Mouse (Mus musculus) forebrain, embryonic 11.5 days (tissue): ENCODE results near the gene Junb. TPM values are rescaled to one million over a fixed set of nuclear protein-coding genes. Genes with fewer than 3 reads are reported as not detected.

Source experiments
- ATAC-seq: fragments of 200-750 bp; cut with Nextera tagmentation; replicated peaks from 2 replicates; pipeline ENCODE4 v1.8.0; 2017; ENCODE audit warnings: moderate TSS enrichment; ENCODE audit not compliant: low FRiP score
- DNase-seq: peaks from one replicate; pipeline ENCODE4 v3.0.0-alpha.2; 2017; ENCODE audit warnings: low spot score
- H3K27ac ChIP-seq: fragments of 300-500 bp; sonication (generic); 2 replicates; pipeline ENCODE4 v1.5.1; 2014; ENCODE audit warnings: low read depth, low read length
- H3K27me3 ChIP-seq: fragments of 300-500 bp; sonication (generic); 2 replicates; pipeline ENCODE4 v1.6.1; 2014; ENCODE audit warnings: mild to moderate bottlenecking, low read length, mixed read lengths; ENCODE audit not compliant: control insufficient read depth, insufficient read depth
- H3K36me3 ChIP-seq: fragments of 300-500 bp; sonication (generic); 2 replicates; pipeline ENCODE4 v1.6.1; 2014; ENCODE audit warnings: mild to moderate bottlenecking, low read length, moderate library complexity, mixed read lengths; ENCODE audit not compliant: control insufficient read depth, insufficient read depth
- H3K4me1 ChIP-seq: fragments of 300-500 bp; sonication (generic); replicated peaks from 2 replicates; pipeline ENCODE4 v1.6.1; 2014; ENCODE audit warnings: low read length, mixed read lengths; ENCODE audit not compliant: control insufficient read depth, insufficient read depth
- H3K4me2 ChIP-seq: fragments of 300-500 bp; sonication (generic); 2 replicates; pipeline ENCODE4 v1.6.1; 2014; ENCODE audit warnings: low read depth, mild to moderate bottlenecking, low read length, moderate library complexity, mixed read lengths; ENCODE audit not compliant: severe bottlenecking
- H3K4me3 ChIP-seq: fragments of 300-500 bp; sonication (generic); 2 replicates; pipeline ENCODE4 v1.5.1; 2014; ENCODE audit warnings: low read depth, low read length
- H3K9ac ChIP-seq: fragments of 300-500 bp; sonication (generic); 2 replicates; pipeline ENCODE4 v1.6.1; 2014; ENCODE audit warnings: low read length
- H3K9me3 ChIP-seq: fragments of 300-500 bp; sonication (generic); 2 replicates; pipeline ENCODE4 v1.6.1; 2016; ENCODE audit warnings: low read length, mixed read lengths; ENCODE audit not compliant: control insufficient read depth
- WGBS: fragments of 180-500 bp; shearing (Covaris S2); extraction: QIAGEN DNeasy Blood & Tissue Kit; methylation state at CpG from one replicate; pipeline ENCODE4 v1.1.7; 2014; 5-methylcytosine and 5-hydroxymethylcytosine counted together
- polyA plus RNA-seq: library from polyadenylated mRNA; unstranded; fragments of >200 nt; fragmentation: Nextera tagmentation; extraction: Ambion mirVana; gene quantifications from 2 replicates; pipeline ENCODE4 v1.2.1, GENCODE M21; 2014

Gene Junb
- polyA plus RNA-seq: 5.2 and 5.8 TPM in 2 replicates

DNA sequence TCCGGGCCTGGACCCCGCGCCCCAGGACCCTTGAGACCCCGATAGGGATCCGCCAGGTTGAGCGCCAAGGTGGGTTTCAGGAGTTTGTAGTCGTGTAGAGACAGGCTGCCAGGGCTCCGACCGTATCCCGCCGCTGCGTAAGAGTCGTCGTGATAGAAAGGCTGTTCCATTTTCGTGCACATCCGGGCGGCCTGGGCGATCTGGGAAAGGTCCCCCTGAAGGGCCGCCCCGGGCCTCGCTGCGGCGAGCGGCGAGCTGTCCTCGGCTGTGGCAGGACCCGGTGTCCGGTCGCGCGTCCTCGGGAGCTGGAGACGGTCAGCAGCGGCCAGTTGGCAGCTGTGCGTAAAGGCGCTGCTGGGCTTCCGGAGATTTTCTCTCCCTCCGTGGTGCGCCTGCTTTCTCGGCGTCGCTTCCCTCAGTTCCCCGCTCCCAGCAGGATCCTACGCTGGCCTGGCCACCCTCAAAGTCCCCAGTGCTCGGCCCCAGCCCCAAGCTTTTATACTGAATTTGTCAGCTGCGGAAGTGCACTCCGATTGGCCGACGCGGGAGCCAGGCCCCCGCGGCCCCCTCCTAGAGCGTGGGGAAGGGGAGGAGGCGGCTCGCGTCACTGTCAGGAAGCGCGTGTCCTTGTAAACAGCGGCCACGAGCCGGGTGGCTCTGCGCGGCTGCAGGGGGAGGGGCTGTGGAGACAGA lies at the start of gene Junb:
Junb (minus strand) TSS at position 471 of the 693 bp plus-strand sequence.
- Histone ChIP-seq H3K9me3 (no peaks in the 10 kb centered on the region), H3K36me3 (no peaks in the 10 kb centered on the region), H3K27ac (no peak within 1 kb of the TSS), H3K4me1 (peaks cover 32% of the 10 kb centered on the region), H3K4me3 (peak within 1 kb of the TSS; percentile 40), H3K9ac (peak within 1 kb of the TSS; percentile 45), H3K27me3 (peaks cover 40% of the 10 kb centered on the region), H3K4me2 (peak within 1 kb of the TSS; percentile 97)
- DNase-seq (peak; percentile 89), ATAC-seq (peak; percentile 31)
- under 1% methylated on average over 63 of the region's 63 CpGs for WGBS

DNA sequence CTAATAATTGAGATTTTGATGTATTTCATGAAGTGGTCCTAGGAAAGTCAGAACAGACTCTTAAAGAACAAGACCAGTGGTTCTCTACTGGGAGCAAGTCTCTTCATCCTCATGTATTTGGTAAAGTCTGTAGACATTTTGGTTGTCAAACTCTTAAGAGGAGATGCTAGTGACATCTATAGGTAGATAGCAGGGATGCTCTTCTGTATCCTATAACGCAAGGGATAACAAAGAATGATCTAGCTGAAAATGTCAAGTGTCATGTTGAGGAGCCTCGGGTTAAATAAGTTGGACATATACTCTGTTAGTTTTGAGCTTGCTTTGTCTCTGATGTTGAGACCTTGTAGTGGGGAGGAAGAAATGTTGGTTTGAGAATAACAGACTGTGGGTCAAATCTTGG lies 49.4 kb upstream of the Junb start:
- no peaks in the 10 kb centered on the region for H3K9me3 ChIP-seq
- H3K36me3 ChIP-seq: peaks cover 15% of the 10 kb centered on the region; the same call in 1 of the 2 replicates
- H3K9ac ChIP-seq: peak overlapping the region; percentile 99
- DNase-seq (no peak), ATAC-seq (no peak)
- no peak overlapping the region for H3K27ac ChIP-seq
- peak overlapping the region; percentile 80 for H3K4me2 ChIP-seq
- peak overlapping the region; percentile 98 for H3K4me3 ChIP-seq
- H3K4me1 ChIP-seq: peaks cover 18% of the 10 kb centered on the region
- H3K27me3 ChIP-seq: no peaks in the 10 kb centered on the region
- WGBS: 25% methylated on average over 2 of the region's 2 CpGs

DNA sequence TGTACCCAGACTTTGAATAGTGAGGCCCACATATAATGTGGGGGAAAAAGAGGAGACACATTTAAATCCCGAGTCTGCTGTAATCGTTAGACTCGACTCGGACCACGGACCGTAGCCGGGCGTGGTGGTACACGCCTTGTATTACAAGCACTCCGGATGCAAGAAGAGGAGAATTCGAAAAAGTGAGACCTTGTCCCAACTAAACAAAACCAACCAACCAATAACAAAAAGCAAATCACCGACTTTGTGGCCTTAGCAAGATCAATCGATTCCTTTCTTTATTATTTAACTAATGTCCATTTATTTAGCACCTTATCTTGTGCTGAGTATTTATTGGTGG lies 49.0 kb upstream of the Junb start:
- Histone ChIP-seq H3K27me3 (no peaks in the 10 kb centered on the region), H3K4me2 (peak overlapping the region; percentile 80), H3K4me1 (peaks cover 18% of the 10 kb centered on the region), H3K27ac (peak overlapping the region; percentile 81; the same call in 1 of the 2 replicates), H3K9ac (peak overlapping the region; percentile 99), H3K4me3 (peak overlapping the region; percentile 98), H3K36me3 (peaks cover 15% of the 10 kb centered on the region; the same call in 1 of the 2 replicates), H3K9me3 (no peaks in the 10 kb centered on the region)
- DNase-seq (no peak), ATAC-seq (no peak)
- 1% methylated on average over 13 of the region's 13 CpGs for WGBS

DNA sequence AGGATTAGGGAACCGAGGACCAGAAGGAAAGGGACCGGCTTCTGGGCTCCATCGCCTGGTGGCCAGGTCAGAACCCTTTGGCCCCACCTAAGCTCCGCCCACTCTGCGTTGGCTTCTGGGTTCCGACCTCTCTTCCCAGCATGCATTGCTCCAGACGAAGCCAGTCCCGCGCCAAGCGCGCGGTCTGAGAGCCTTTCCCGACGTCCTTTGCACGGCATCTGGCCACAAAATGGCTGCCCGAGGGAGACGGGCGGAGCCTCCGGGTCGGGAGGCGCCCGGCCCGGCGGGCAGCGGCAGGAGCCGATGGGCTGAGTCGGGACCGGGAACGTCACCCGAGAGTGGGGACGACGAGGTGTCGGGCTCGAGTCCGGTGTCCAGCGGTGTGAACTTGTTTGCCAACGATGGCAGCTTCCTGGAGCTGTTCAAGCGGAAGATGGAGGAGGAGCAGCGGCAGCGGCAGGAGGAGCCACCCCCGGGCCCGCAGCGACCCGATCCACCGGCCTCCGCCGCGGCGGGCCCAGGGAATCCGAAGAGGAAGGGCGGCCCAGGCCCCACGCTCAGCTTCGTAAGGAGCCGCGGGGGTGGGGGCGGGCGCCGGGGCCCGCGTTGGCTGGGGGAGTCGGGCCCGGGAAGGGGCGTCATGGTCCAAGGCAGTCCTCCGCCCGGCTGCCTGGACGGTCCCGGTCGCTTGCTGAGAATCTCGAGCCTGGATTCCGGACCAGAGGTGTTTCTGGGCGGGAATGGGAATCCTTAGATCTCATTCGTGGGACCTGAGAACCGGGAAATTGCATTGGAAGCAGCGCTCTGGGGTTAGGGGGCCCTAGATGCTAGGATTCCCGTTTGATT lies 48.4 kb upstream of the Junb start, which contains the start of gene Trir:
Trir (plus strand) TSS at position 154 of the 846 bp plus-strand sequence.
- peak; percentile 84 for ATAC-seq
- under 1% methylated on average over 68 of the region's 75 CpGs for WGBS
- H3K36me3 ChIP-seq: peaks cover 15% of the 10 kb centered on the region; the same call in 1 of the 2 replicates
- H3K4me3 ChIP-seq: peak within 1 kb of the TSS; percentile 98
- peak within 1 kb of the TSS; percentile 93 for H3K4me2 ChIP-seq
- peak; percentile 96 for DNase-seq
- no peaks in the 10 kb centered on the region for H3K9me3 ChIP-seq
- H3K9ac ChIP-seq: peak within 1 kb of the TSS; percentile 99
- H3K27me3 ChIP-seq: no peaks in the 10 kb centered on the region
- peak within 1 kb of the TSS; percentile 81 for H3K27ac ChIP-seq
- H3K4me1 ChIP-seq: peaks cover 18% of the 10 kb centered on the region

GRCm38 (mm10) chr8:85025098-85025932 lies 46.8 kb upstream of the Junb start, which contains the start of gene Asna1:
TSS of gene Asna1 (minus strand) at chr8:85025281.
- peak within 1 kb of the TSS; percentile 85 for H3K9ac ChIP-seq
- H3K36me3 ChIP-seq: peaks cover 11% of the 10 kb centered on the region; the same call in 1 of the 2 replicates
- H3K4me1 ChIP-seq: peaks cover 18% of the 10 kb centered on the region
- ATAC-seq (peak; percentile 88), DNase-seq (peak; percentile 89)
- H3K4me3 ChIP-seq: peak within 1 kb of the TSS; percentile 98
- WGBS: 8% methylated on average over 30 of the region's 30 CpGs
- no peaks in the 10 kb centered on the region for H3K27me3 ChIP-seq
- H3K4me2 ChIP-seq: peak within 1 kb of the TSS; percentile 93
- no peaks in the 10 kb centered on the region for H3K9me3 ChIP-seq
- H3K27ac ChIP-seq: peak within 1 kb of the TSS; percentile 68

DNA sequence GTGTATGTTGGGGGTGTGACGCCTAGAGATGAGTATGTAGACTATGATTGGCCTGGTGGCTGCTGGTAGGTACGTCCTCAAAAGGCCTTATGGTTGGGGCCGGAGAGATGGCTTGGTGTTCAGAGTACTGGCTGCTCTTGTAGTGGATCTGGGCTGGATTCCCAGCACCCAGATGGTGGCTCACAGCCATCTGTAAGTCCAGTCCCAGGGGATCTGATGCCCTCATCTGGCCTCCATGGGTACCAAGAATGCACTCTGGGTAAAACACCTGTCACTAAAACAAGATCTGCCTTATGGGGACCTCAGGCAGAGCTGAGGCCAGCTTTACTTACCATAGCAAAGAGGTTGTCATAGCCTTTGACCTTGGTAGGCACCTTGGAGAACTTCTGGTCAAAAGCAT lies 45.3 kb upstream of the Junb start:
- WGBS: 99% methylated on average over 3 of the region's 3 CpGs
- H3K4me1 ChIP-seq: peaks cover 18% of the 10 kb centered on the region
- H3K9ac ChIP-seq: no peak overlapping the region
- no peaks in the 10 kb centered on the region for H3K27me3 ChIP-seq
- peak overlapping the region; percentile 6; the same call in 1 of the 2 replicates for H3K4me2 ChIP-seq
- H3K36me3 ChIP-seq: peaks cover 7% of the 10 kb centered on the region; the same call in 1 of the 2 replicates
- no peaks in the 10 kb centered on the region for H3K9me3 ChIP-seq
- no peak overlapping the region for H3K27ac ChIP-seq
- ATAC-seq (no peak), DNase-seq (peak; percentile 47)
- no peak overlapping the region; the same call in 1 of the 2 replicates for H3K4me3 ChIP-seq

GRCm38 (mm10) chr8:85021514-85022055 lies 43.1 kb upstream of the Junb start:
- H3K36me3 ChIP-seq: peaks cover 7% of the 10 kb centered on the region; the same call in 1 of the 2 replicates
- DNase-seq (peak; percentile 32), ATAC-seq (no peak)
- H3K27ac ChIP-seq: no peak overlapping the region
- 97% methylated on average over 3 of the region's 3 CpGs for WGBS
- H3K4me3 ChIP-seq: no peak overlapping the region
- no peaks in the 10 kb centered on the region for H3K9me3 ChIP-seq
- H3K9ac ChIP-seq: no peak overlapping the region
- no peaks in the 10 kb centered on the region for H3K27me3 ChIP-seq
- peaks cover 9% of the 10 kb centered on the region for H3K4me1 ChIP-seq
- H3K4me2 ChIP-seq: no peak overlapping the region
